Mouse (Mus musculus) CH12.LX (cell line): ENCODE measurements around the gene Serpina1f. TPM values are rescaled to one million over a fixed set of nuclear protein-coding genes. Genes with fewer than 3 reads are reported as not detected.

Source experiments
- DNase-seq: peaks from one replicate; pipeline ENCODE4 v3.0.0-alpha.2; 2013; ENCODE audit errors: extremely low read depth
- H3K27ac ChIP-seq: 2 replicates; pipeline ENCODE4 v1.5.1; 2012; ENCODE audit warnings: low read depth, mild to moderate bottlenecking, control low read depth, moderate library complexity; ENCODE audit not compliant: insufficient read depth
- H3K27me3 ChIP-seq: replicated peaks from 2 replicates; pipeline ENCODE3; 2012; ENCODE audit warnings: inconsistent platforms
- H3K36me3 ChIP-seq, 2 experiments: replicated peaks in 1 of 2; 2 replicates each; pipeline versions ENCODE3 to v1.6.1; 2012; ENCODE audit warnings: inconsistent platforms in 1 of 2, low read length in 1 of 2, mild to moderate bottlenecking in 1 of 2, mixed read lengths in 1 of 2, moderate library complexity in 1 of 2; ENCODE audit not compliant: control insufficient read depth in 1 of 2, insufficient read depth in 1 of 2
- H3K4me1 ChIP-seq, 2 experiments: 2 replicates each; pipeline ENCODE4 v1.6.1; 2012; ENCODE audit warnings: inconsistent platforms in 1 of 2, moderate library complexity in 1 of 2; ENCODE audit not compliant: insufficient read depth in 2 of 2, control insufficient read depth in 1 of 2
- H3K4me2 ChIP-seq: 2 replicates; pipeline ENCODE4 v1.6.1; 2012; ENCODE audit warnings: low read depth, mild to moderate bottlenecking, control low read depth; ENCODE audit not compliant: poor library complexity, insufficient read depth, severe bottlenecking
- H3K4me3 ChIP-seq, 3 experiments: fragments of 150-350 bp in 1 of 3; sonication (generic) in 1 of 3; replicated peaks in 1 of 3; 2 replicates each; pipeline versions ENCODE3 to v1.5.1; 2011 to 2012; ENCODE audit warnings: low read depth in 2 of 3, low read length in 2 of 3, mild to moderate bottlenecking in 2 of 3, moderate library complexity in 2 of 3, control low read depth in 1 of 3, improper control_type of control experiment in 1 of 3, inconsistent platforms in 1 of 3, mixed read lengths in 1 of 3; ENCODE audit not compliant: poor library complexity in 1 of 3
- H3K79me2 ChIP-seq: replicated peaks from 2 replicates; pipeline ENCODE4 v1.6.1; 2012; ENCODE audit warnings: mild to moderate bottlenecking, moderate library complexity; ENCODE audit not compliant: control insufficient read depth, poor library complexity, insufficient read depth, severe bottlenecking; ENCODE audit errors: extremely low read depth
- H3K9ac ChIP-seq: 2 replicates; pipeline ENCODE4 v1.6.1; 2012; ENCODE audit warnings: low read depth, mild to moderate bottlenecking, control low read depth, moderate library complexity; ENCODE audit not compliant: insufficient read depth
- H3K9me3 ChIP-seq: replicated peaks from 2 replicates; pipeline ENCODE3; 2012; ENCODE audit warnings: low read length, inconsistent platforms, mixed read lengths
- CTCF ChIP-seq, 2 experiments: IDR thresholded peaks in 1 of 2; conservative IDR thresholded peaks in 1 of 2; 2 replicates each; pipeline ENCODE4 v1.5.1; 2011 to 2012; ENCODE audit warnings: low read depth in 2 of 2, low read length in 2 of 2, improper control_type of control experiment in 1 of 2, inconsistent platforms in 1 of 2, mild to moderate bottlenecking in 1 of 2, moderate library complexity in 1 of 2
- E2F4 ChIP-seq: IDR thresholded peaks from 2 replicates; pipeline ENCODE4 v1.6.1; 2011; ENCODE audit warnings: low read depth, low read length, improper control_type of control experiment; ENCODE audit not compliant: insufficient replicate concordance
- ELF1 ChIP-seq: IDR thresholded peaks from 2 replicates; pipeline ENCODE4 v1.6.1; 2014; ENCODE audit warnings: low read depth, mild to moderate bottlenecking, inconsistent platforms, low read length, improper control_type of control experiment
- GABPA ChIP-seq: IDR thresholded peaks from 2 replicates; pipeline ENCODE4 v1.6.1; 2012; ENCODE audit warnings: low read depth, low read length, improper control_type of control experiment, inconsistent platforms; ENCODE audit not compliant: insufficient replicate concordance
- IRF4 ChIP-seq: IDR thresholded peaks from 2 replicates; pipeline ENCODE4 v1.6.1; 2014; ENCODE audit warnings: low read depth, mild to moderate bottlenecking, inconsistent platforms, low read length, improper control_type of control experiment
- JUND ChIP-seq: conservative IDR thresholded peaks from 2 replicates; pipeline ENCODE4 v1.6.1; 2011; ENCODE audit warnings: low read depth, low read length, improper control_type of control experiment
- MAFK ChIP-seq: IDR thresholded peaks from 2 replicates; pipeline ENCODE4 v1.6.1; 2011; ENCODE audit warnings: low read length, improper control_type of control experiment; ENCODE audit not compliant: insufficient replicate concordance
- MAX ChIP-seq: IDR thresholded peaks from 2 replicates; pipeline ENCODE4 v1.6.1; 2011; ENCODE audit warnings: low read length, improper control_type of control experiment
- MEF2A ChIP-seq: IDR thresholded peaks from 2 replicates; pipeline ENCODE4 v1.6.1; 2014; ENCODE audit warnings: low read depth, mild to moderate bottlenecking, inconsistent platforms, low read length, improper control_type of control experiment, borderline replicate concordance
- POLR2A ChIP-seq: IDR thresholded peaks from 2 replicates; pipeline ENCODE4 v1.6.1; 2011; ENCODE audit warnings: low read depth, mild to moderate bottlenecking, improper control_type of control experiment, low read length
- RAD21 ChIP-seq: IDR thresholded peaks from 2 replicates; pipeline ENCODE4 v1.6.1; 2011; ENCODE audit warnings: low read depth, mild to moderate bottlenecking, low read length, improper control_type of control experiment, moderate library complexity
- RCOR1 ChIP-seq: conservative IDR thresholded peaks from 2 replicates; pipeline ENCODE4 v1.6.1; 2012; ENCODE audit warnings: low read depth, mild to moderate bottlenecking, inconsistent platforms, low read length, improper control_type of control experiment
- ZMIZ1 ChIP-seq: IDR thresholded peaks from 2 replicates; pipeline ENCODE4 v1.6.1; 2012; ENCODE audit warnings: low read depth, mild to moderate bottlenecking, inconsistent platforms, low read length, improper control_type of control experiment
- ZNF384 ChIP-seq: IDR thresholded peaks from 2 replicates; pipeline ENCODE4 v1.6.1; 2012; ENCODE audit warnings: low read depth, low read length, improper control_type of control experiment, inconsistent platforms
- dilution Hi-C: fragments of 300-500 bp; cut with MboI; formaldehyde crosslinking; loops from 2 replicates; pipeline ENCODE4 v1.14.3; 2020; ENCODE audit warnings: low sequenced_read_pairs; ENCODE audit not compliant: extremely low pct_unique_long_range_greater_than_20kb, extremely low pct_ligation_motif_present
- in situ Hi-C: fragments of 300-500 bp; cut with MboI; formaldehyde crosslinking; loops from 3 replicates; pipeline ENCODE4 v1.14.3; 2019; ENCODE audit warnings: low sequenced_read_pairs, low pct_ligation_motif_present, low pct_unique_long_range_greater_than_20kb, mixed read lengths
- polyA plus RNA-seq: library from polyadenylated mRNA; unstranded; fragments of >175 nt; gene quantifications from 2 replicates; pipeline ENCODE4 v1.2.1, GENCODE M21; 2012; ENCODE audit warnings: low read depth; ENCODE audit not compliant: insufficient read length
- total RNA-seq, 2 experiments: library from RNA; depleted of rRNA; stranded (reverse); fragments of 300-350 nt in 1 of 2; fragments of >200 nt in 1 of 2; gene quantifications; 2 replicates each; pipeline ENCODE4 v1.2.3; 2012 to 2014

Serpina1f gene
- total and polyA plus RNA-seq, 3 experiments, result not detected

DNA sequence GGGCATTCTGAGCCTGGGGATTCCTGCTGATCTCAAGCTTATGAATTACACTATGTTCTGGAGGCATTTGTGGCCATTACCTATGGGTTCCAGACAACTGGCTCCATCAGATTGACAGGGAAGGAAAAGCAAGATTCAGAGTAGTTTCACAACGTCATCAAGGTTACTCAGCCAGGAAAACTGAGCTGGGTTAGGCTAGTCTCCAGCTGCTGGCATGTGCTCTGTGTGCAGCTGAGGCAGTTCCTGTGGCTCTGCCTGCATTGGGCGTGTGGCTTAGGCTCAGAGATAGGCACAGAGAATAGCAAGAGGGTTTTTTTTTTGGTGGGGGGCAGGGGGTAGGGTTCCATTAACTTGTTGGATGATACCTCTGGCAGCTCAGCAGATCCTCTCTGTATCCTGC is 10.2 kb upstream of the Serpina1f start:
- Histone ChIP-seq H3K79me2 (no peaks in the 10 kb centered on the region), H3K9me3 (no peaks in the 10 kb centered on the region), H3K27me3 (peaks cover 94% of the 10 kb centered on the region), H3K9ac (no peak overlapping the region), H3K4me3 (no peak overlapping the region), H3K4me1 (no peaks in the 10 kb centered on the region), H3K36me3 (no peaks in the 10 kb centered on the region), H3K27ac (no peak overlapping the region)
- dilution Hi-C loops, result no loop called here
- no peak for DNase-seq
- in situ Hi-C loops, result no loop called here
- TF ChIP-seq GABPA (no peak), E2F4 (no peak), ELF1 (no peak), MAX (no peak), RCOR1 (no peak), ZNF384 (no peak), MAFK (no peak), MEF2A (no peak), CTCF (conservative IDR thresholded peaks at IDR 0.05 in 1 of 2, IDR thresholded peaks at IDR 0.05 in 1 of 2; ENCODE audit: low read depth in 2 of 2, low read length in 2 of 2) (no peak), JUND (no peak), RAD21 (no peak), POLR2A (no peak), ZMIZ1 (no peak)
- TF ChIP-seq, all 38 proteins: peak for 0
- no peak overlapping the region for H3K4me2 ChIP-seq

DNA sequence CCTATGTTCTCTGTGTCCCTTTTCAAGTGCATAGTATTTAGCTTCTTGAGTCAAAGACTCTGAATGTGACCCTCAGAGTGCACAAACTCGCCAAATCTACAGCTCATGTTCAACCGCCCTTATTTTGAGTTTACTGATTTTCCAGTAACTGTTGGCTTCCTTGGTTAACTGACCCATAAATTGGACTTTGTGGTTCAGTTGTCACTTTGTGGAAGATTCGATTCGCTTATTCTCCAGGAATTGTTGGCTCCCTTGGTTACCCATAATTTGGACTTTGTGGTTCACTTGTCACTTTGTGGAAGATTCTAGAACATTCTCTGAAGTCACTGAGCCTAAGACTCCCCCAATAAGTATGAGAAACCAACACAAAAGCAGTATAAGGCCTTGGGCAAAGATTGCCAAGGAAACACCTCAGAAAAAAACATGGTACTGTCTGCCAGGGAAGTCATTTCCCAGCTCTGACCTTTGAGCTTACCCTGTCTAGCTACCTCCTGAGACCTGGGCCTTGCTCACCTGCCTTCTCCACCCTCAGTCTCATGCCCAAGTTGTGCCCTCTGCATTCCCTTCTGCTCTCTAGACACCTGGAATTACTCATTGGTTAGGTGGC is 4.9 kb upstream of the Serpina1f start:
- peaks cover 88% of the 10 kb centered on the region for H3K27me3 ChIP-seq
- dilution Hi-C loops, result no loop called here
- TF ChIP-seq JUND (no peak), IRF4 (no peak)
- TF ChIP-seq, all 38 proteins: peak for 0
- H3K27ac ChIP-seq, result no peak overlapping the region
- H3K4me1 ChIP-seq, result no peaks in the 10 kb centered on the region
- H3K4me3 ChIP-seq, result no peak overlapping the region
- DNase-seq, result no peak
- H3K9ac ChIP-seq, result no peak overlapping the region
- in situ Hi-C loops, result no loop called here
- no peaks in the 10 kb centered on the region for H3K36me3 ChIP-seq
- no peak overlapping the region for H3K4me2 ChIP-seq
- no peaks in the 10 kb centered on the region for H3K9me3 ChIP-seq
- H3K79me2 ChIP-seq, result no peaks in the 10 kb centered on the region
